Mouse (Mus musculus): ENCODE results near the gene Tubb5. TPM values are rescaled to one million over a fixed set of nuclear protein-coding genes. Genes with fewer than 3 reads are reported as not detected.

The Tubb5 gene
- 100 to 1,000 TPM; 492 to 522 TPM for total RNA-seq (2021)

- peak; percentile 97 to 99 for DNase-seq (ENCODE audit: low spot score in 2 of 2)
- intact Hi-C loops (cut with DNase I), result loop anchor here (5.0 to 10.0 kb wide), 2 partner anchors 79 to 137 kb away; partner anchors contain the start of genes Gnl1, Mrps18b and Ppp1r10
These were observed at the start of gene Tubb5 for GRCm38 (mm10) chr17:35838122-35838544. Gene Tubb5 (minus strand): TSS chr17:35838306.

GRCm38 (mm10) chr17:35887725-35888124, 49.6 kb upstream of the Tubb5 start:
- no peak for DNase-seq (ENCODE audit: low spot score in 2 of 2)
- intact Hi-C loops (cut with DNase I), result no loop called here

- DNase-seq (ENCODE audit: low spot score in 2 of 2), result no peak
- intact Hi-C loops (cut with DNase I), result no loop called here
These were observed 45.7 kb upstream of the Tubb5 start for GRCm38 (mm10) chr17:35883777-35884176.

- no peak for DNase-seq (ENCODE audit: low spot score in 2 of 2)
- intact Hi-C loops (cut with DNase I), result no loop called here
These were observed 44.8 kb upstream of the Tubb5 start for GRCm38 (mm10) chr17:35882924-35883323.

- intact Hi-C loops (cut with DNase I), result no loop called here
- DNase-seq (ENCODE audit: low spot score in 2 of 2), result peak; percentile 96 to 97
These were observed 41.3 kb upstream of the Tubb5 start, which contains the start of gene Dhx16 for GRCm38 (mm10) chr17:35879245-35880057. Gene Dhx16 (plus strand): TSS chr17:35879819.

- intact Hi-C loops (cut with DNase I), result loop anchor here (5.0 kb wide), 1 partner anchor 137 kb away; no protein-coding TSS in a partner anchor
These were observed 36.6 kb upstream of the Tubb5 start for GRCm38 (mm10) chr17:35874721-35875120.

GRCm38 (mm10) chr17:35873774-35874519, 35.8 kb upstream of the Tubb5 start:
- intact Hi-C loops (cut with DNase I), result loop anchor here (2.0 to 5.0 kb wide), 2 partner anchors 37 to 137 kb away; no protein-coding TSS in a partner anchor
- DNase-seq (ENCODE audit: low spot score in 2 of 2), result peak; percentile 79 to 83

More at GRCm38 (mm10) chr17:35874721-35875120, 36.6 kb upstream of the Tubb5 start:
- DNase-seq (ENCODE audit: low spot score in 2 of 2), result peak; percentile 39 to 82

- intact Hi-C loops (cut with DNase I), result loop anchor here (5.0 kb wide), 1 partner anchor 134 kb away; no protein-coding TSS in a partner anchor
- no peak for DNase-seq (ENCODE audit: low spot score in 2 of 2)
These were observed 33.0 kb upstream of the Tubb5 start for GRCm38 (mm10) chr17:35870884-35871696.

GRCm38 (mm10) chr17:35870151-35870883, 32.2 kb upstream of the Tubb5 start:
- no peak for DNase-seq (ENCODE audit: low spot score in 2 of 2)
- intact Hi-C loops (cut with DNase I), result loop anchor here (5.0 kb wide), 1 partner anchor 133 kb away; no protein-coding TSS in a partner anchor

- DNase-seq (ENCODE audit: low spot score in 2 of 2), result no peak
- intact Hi-C loops (cut with DNase I), result loop anchor here (5.0 kb wide), 1 partner anchor 132 kb away; no protein-coding TSS in a partner anchor
These were observed 31.4 kb upstream of the Tubb5 start for GRCm38 (mm10) chr17:35869346-35870067.

- no peak for DNase-seq (ENCODE audit: low spot score in 2 of 2)
- intact Hi-C loops (cut with DNase I), result no loop called here
These were observed 30.8 kb upstream of the Tubb5 start for GRCm38 (mm10) chr17:35868961-35869345.

GRCm38 (mm10) chr17:35868165-35868820, 30.2 kb upstream of the Tubb5 start:
- intact Hi-C loops (cut with DNase I), result no loop called here
- DNase-seq (ENCODE audit: low spot score in 2 of 2), result no peak

- intact Hi-C loops (cut with DNase I), result no loop called here
These were observed 29.1 kb upstream of the Tubb5 start for GRCm38 (mm10) chr17:35866911-35867890.

GRCm38 (mm10) chr17:35866281-35866831, 28.2 kb upstream of the Tubb5 start:
- DNase-seq (ENCODE audit: low spot score in 2 of 2), result peak in 1 of 2 experiments; percentile 35
- intact Hi-C loops (cut with DNase I), result no loop called here

More at GRCm38 (mm10) chr17:35866911-35867890, 29.1 kb upstream of the Tubb5 start:
- DNase-seq (ENCODE audit: low spot score in 2 of 2), result no peak

GRCm38 (mm10) chr17:35865481-35866280, 27.6 kb upstream of the Tubb5 start, which contains the start of gene Ppp1r18:
Gene Ppp1r18 (plus strand): TSS chr17:35865593.
- intact Hi-C loops (cut with DNase I), result no loop called here
- peak in 1 of 2 experiments; percentile 25 for DNase-seq (ENCODE audit: low spot score in 2 of 2)
